Mouse (Mus musculus): ENCODE measurements around the gene Car2. TPM values are rescaled to one million over a fixed set of nuclear protein-coding genes. Genes with fewer than 3 reads are reported as not detected.

The Car2 gene
- polyA plus RNA-seq (2012; rRNA removed) (960 and 1,504 TPM in 2 replicates), polyA plus RNA-seq (2014; fragmentation: Nextera tagmentation; extraction: Ambion mirVana) (2,373 and 2,511 TPM in 2 replicates)

DNA sequence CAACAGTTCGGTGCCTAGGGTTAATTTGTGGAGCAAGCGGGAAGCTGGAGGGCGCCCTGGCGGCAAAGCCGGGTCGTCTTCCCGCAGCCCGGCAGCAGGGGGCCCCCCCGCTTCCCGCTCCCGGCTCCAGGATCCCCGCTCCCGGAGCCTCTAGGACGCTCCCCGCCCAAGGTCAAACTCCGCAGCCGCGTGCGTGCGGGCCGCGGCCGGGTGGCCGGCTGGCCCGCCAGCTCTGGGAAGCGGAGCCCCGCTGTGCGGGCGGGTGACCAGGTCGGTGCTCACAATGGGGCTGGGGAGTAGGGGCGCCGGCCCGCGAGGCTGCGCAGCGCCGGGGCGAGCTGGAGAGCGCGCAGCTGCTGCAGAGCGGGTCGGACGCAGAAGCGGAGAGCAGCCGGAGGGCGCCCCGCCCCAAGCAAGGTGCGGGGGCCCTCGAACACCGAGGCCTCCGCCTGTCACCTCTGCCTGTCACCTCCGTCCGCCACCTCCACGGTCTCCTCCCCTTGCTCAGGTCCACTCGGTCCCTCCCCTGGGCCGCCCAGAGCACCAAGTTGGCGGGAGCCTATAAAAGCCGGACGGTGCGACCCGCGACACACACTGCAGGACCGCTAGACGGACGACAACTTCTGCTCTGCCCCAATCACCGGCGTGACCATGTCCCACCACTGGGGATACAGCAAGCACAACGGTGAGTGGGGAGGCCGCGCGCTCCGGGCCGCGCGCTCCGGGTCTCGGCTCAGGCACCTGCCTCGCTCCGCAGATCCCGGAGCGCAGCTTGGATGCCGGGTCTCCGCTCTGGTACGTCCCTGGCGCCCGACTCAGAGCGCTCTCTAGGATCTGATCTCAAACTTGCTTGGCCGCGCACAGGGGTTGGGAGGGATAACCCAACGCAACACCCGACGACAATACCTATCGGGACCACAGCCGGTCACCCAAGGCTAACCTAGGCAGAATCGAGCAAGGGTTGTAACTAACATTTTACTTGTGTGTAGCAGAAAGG, at the start of gene Car2:
TSS of gene Car2 (plus strand) at position 172 of the 997 bp plus-strand sequence.
- under 1% methylated on average over 93 of the region's 95 CpGs for WGBS (ENCODE audit: insufficient replicate concordance)
- Histone ChIP-seq H3K4me2 (ENCODE audit: low read depth) (peak within 1 kb of the TSS; percentile 85), H3K27me3 (ENCODE audit: control insufficient read depth, insufficient read depth, low read length) (no peaks in the 10 kb centered on the region), H3K4me1 (replicated peaks; ENCODE audit: control insufficient read depth in 2 of 2, insufficient read depth in 2 of 2, low read length in 1 of 2) (peaks cover 24 to 30% of the 10 kb centered on the region in 2 experiments), H3K9ac (replicated peaks) (peak within 1 kb of the TSS; percentile 99), H3K36me3 (replicated peaks; ENCODE audit: control insufficient read depth, insufficient read depth, low read depth) (peaks cover 42% of the 10 kb centered on the region), H3K27ac (peak within 1 kb of the TSS; percentile 89), H3K4me3 (ENCODE audit: insufficient read depth in 1 of 2, low read depth in 2 of 2, low read length in 2 of 2) (peak within 1 kb of the TSS; percentile 85 to 98), H3K9me3 (ENCODE audit: control insufficient read depth, low read length) (no peaks in the 10 kb centered on the region)
- DNase-seq (ENCODE audit: low read depth in 3 of 3, low spot score in 3 of 3), result peak; percentile 75 to 81 (median 78)
- peak; percentile 93 for ATAC-seq (ENCODE audit: insufficient read depth)
- TF ChIP-seq CTCF (IDR thresholded peaks at IDR 0.05; ENCODE audit: low read depth) (peak; percentile 59), EP300 (IDR thresholded peaks at IDR 0.05; ENCODE audit: low read depth) (peak; percentile 65)

DNA sequence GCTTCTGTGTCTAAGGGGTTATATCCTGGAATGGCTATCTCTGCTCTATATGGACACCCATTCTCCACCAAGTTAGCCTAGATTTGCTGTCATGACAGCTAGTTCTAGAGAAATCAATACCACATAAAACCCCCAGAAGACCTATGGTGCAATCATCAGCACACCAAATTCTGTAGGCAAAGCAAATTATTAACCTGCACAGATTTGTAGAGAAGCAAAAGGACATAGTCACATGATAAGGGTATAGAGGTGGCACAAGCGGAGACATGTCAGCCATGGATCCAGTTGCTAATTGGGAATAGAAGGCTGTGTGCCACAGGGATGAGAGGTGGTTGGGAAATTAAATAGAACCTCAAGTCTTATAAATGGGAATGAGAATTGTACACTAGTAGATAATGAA, 47.1 kb upstream of the Car2 start:
- H3K9ac ChIP-seq (replicated peaks), result no peak overlapping the region
- no peak overlapping the region for H3K4me3 ChIP-seq (ENCODE audit: insufficient read depth in 1 of 2, low read depth in 2 of 2, low read length in 2 of 2)
- WGBS (ENCODE audit: insufficient replicate concordance), result 67% methylated on average over 1 of the region's 1 CpGs
- no peak overlapping the region for H3K27ac ChIP-seq
- DNase-seq (ENCODE audit: low read depth in 3 of 3, low spot score in 3 of 3) (no peak), ATAC-seq (ENCODE audit: insufficient read depth) (no peak)
- no peaks in the 10 kb centered on the region for H3K27me3 ChIP-seq (ENCODE audit: control insufficient read depth, insufficient read depth, low read length)
- no peak overlapping the region for H3K4me2 ChIP-seq (ENCODE audit: low read depth)
- H3K36me3 ChIP-seq (replicated peaks; ENCODE audit: control insufficient read depth, insufficient read depth, low read depth), result no peaks in the 10 kb centered on the region
- H3K4me1 ChIP-seq (replicated peaks; ENCODE audit: control insufficient read depth in 2 of 2, insufficient read depth in 2 of 2, low read length in 1 of 2), result no peaks in the 10 kb centered on the region
- no peaks in the 10 kb centered on the region for H3K9me3 ChIP-seq (ENCODE audit: control insufficient read depth, low read length)
- TF ChIP-seq EP300 (IDR thresholded peaks at IDR 0.05; ENCODE audit: low read depth) (no peak), CTCF (IDR thresholded peaks at IDR 0.05; ENCODE audit: low read depth) (no peak)

DNA sequence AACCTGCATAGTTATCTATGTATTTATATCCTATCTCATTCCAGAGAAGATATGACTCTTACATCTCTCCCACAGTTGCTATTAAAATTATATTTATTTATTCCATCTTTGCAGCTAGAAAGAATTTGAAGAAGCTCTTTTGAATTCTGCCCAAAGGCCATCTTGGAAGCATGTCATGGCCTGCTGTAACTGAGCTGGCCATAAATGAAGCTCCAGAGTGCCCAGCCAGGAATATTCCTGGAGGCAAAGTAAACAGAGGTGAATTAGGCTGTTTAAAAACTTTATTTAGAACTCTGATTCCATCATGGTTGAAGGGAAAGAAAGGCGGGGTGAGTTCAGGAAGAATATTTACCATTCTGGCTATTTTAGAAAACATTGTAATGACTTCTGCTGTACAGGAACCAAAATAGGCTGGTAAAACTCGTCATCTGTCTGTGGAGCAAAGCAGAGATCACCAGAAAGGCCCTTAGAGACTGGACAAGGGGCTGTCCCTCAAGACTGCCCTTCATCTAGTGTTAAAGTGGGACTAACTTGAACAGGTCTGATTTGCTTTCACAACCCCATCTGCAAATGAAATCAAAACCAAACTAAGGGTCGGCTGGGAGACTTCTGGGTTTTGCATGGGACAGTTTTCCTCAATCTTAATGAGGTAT, 46.5 kb upstream of the Car2 start:
- H3K4me2 ChIP-seq (ENCODE audit: low read depth), result no peak overlapping the region
- no peaks in the 10 kb centered on the region for H3K4me1 ChIP-seq (replicated peaks; ENCODE audit: control insufficient read depth in 2 of 2, insufficient read depth in 2 of 2, low read length in 1 of 2)
- H3K27me3 ChIP-seq (ENCODE audit: control insufficient read depth, insufficient read depth, low read length), result no peaks in the 10 kb centered on the region
- H3K27ac ChIP-seq, result no peak overlapping the region
- DNase-seq (ENCODE audit: low read depth in 3 of 3, low spot score in 3 of 3), result no peak
- no peak for ATAC-seq (ENCODE audit: insufficient read depth)
- TF ChIP-seq CTCF (IDR thresholded peaks at IDR 0.05; ENCODE audit: low read depth) (no peak), EP300 (IDR thresholded peaks at IDR 0.05; ENCODE audit: low read depth) (no peak)
- no peak overlapping the region for H3K4me3 ChIP-seq (ENCODE audit: insufficient read depth in 1 of 2, low read depth in 2 of 2, low read length in 2 of 2)
- WGBS (ENCODE audit: insufficient replicate concordance), result 57% methylated on average over 3 of the region's 3 CpGs
- no peaks in the 10 kb centered on the region for H3K36me3 ChIP-seq (replicated peaks; ENCODE audit: control insufficient read depth, insufficient read depth, low read depth)
- no peaks in the 10 kb centered on the region for H3K9me3 ChIP-seq (ENCODE audit: control insufficient read depth, low read length)
- no peak overlapping the region for H3K9ac ChIP-seq (replicated peaks)

DNA sequence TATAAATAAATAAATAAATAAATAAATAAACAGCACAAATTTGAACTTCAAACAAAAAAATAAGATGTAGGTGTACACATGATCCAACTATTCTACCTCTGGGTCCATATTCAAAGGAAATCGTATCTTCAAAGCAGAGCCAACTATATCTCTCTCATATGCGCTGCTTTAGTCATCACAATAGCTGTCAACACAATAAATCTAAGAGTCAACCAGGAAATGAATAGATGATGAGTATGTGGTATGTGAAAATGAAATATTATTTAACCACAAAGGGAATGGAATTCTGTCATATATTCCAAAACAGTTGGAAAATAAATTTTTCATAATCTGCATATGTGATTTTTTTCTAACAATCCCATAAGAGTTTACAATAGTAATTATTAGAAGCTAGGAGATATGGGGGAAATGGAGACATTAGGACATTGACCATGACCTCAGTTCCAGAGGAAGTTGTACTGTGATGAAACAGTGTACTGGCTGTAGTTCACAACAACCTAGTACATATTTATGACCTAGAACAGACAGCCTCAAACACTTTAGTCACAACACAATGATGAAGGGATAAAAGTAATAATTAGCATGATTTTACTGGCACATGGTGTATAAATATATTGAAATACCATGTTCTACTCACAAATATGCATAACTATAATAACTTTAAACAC, 37.4 kb upstream of the Car2 start:
- Histone ChIP-seq H3K27me3 (ENCODE audit: control insufficient read depth, insufficient read depth, low read length) (no peaks in the 10 kb centered on the region), H3K27ac (no peak overlapping the region), H3K4me3 (ENCODE audit: insufficient read depth in 1 of 2, low read depth in 2 of 2, low read length in 2 of 2) (no peak overlapping the region), H3K4me1 (replicated peaks; ENCODE audit: control insufficient read depth in 2 of 2, insufficient read depth in 2 of 2, low read length in 1 of 2) (no peaks in the 10 kb centered on the region), H3K36me3 (replicated peaks; ENCODE audit: control insufficient read depth, insufficient read depth, low read depth) (no peaks in the 10 kb centered on the region), H3K9me3 (ENCODE audit: control insufficient read depth, low read length) (no peaks in the 10 kb centered on the region), H3K4me2 (ENCODE audit: low read depth) (no peak overlapping the region), H3K9ac (replicated peaks) (no peak overlapping the region)
- TF ChIP-seq EP300 (IDR thresholded peaks at IDR 0.05; ENCODE audit: low read depth) (no peak), CTCF (IDR thresholded peaks at IDR 0.05; ENCODE audit: low read depth) (no peak)
- WGBS (ENCODE audit: insufficient replicate concordance), result 58% methylated on average over 2 of the region's 2 CpGs
- no peak for ATAC-seq (ENCODE audit: insufficient read depth)
- DNase-seq (ENCODE audit: low read depth in 3 of 3, low spot score in 3 of 3), result no peak

Measured in liver, embryonic 14.5 days (tissue).